Mouse (Mus musculus) right cerebral cortex, postnatal 36 days (tissue): Measurements from ENCODE around the gene Ddx31.

Experiments
- DNase-seq, 2 experiments: peaks; one replicate each; pipeline ENCODE4 v3.0.0; 2022; ENCODE audit warnings: low spot score in 2 of 2, mixed read lengths in 1 of 2

Ddx31 gene

GRCm38 (mm10) chr2:28840222-28840951 lies at the start of gene Ddx31, which contains the start of gene Gtf3c4:
Gene Ddx31, plus strand, starts transcription at chr2:28840406.
Gene Gtf3c4, minus strand, starts transcription at chr2:28840360.
- DNase-seq = peak; percentile 89 to 90

- DNase-seq = no peak
Measured at GRCm38 (mm10) chr2:28792931-28793610, 47.1 kb upstream of the Ddx31 start.

GRCm38 (mm10) chr2:28794623-28795022 lies 45.6 kb upstream of the Ddx31 start:
- no peak for DNase-seq

- no peak for DNase-seq
Measured at GRCm38 (mm10) chr2:28796298-28796697, 43.9 kb upstream of the Ddx31 start.

GRCm38 (mm10) chr2:28797490-28798106 lies 42.6 kb upstream of the Ddx31 start:
- no peak for DNase-seq

- no peak for DNase-seq
Measured at GRCm38 (mm10) chr2:28798390-28798789, 41.8 kb upstream of the Ddx31 start.

GRCm38 (mm10) chr2:28799575-28799974 lies 40.6 kb upstream of the Ddx31 start:
- no peak for DNase-seq

GRCm38 (mm10) chr2:28803406-28803805 lies 36.8 kb upstream of the Ddx31 start:
- peak in 1 of 2 experiments; percentile 19 for DNase-seq

- DNase-seq = no peak
Measured at GRCm38 (mm10) chr2:28808841-28809240, 31.4 kb upstream of the Ddx31 start.

GRCm38 (mm10) chr2:28810260-28811013 lies 29.8 kb upstream of the Ddx31 start:
- no peak for DNase-seq

GRCm38 (mm10) chr2:28818866-28819265 lies 21.3 kb upstream of the Ddx31 start:
- peak in 1 of 2 experiments; percentile 16 for DNase-seq

GRCm38 (mm10) chr2:28829265-28829664 lies 10.9 kb upstream of the Ddx31 start:
- DNase-seq = no peak

GRCm38 (mm10) chr2:28836181-28836940 lies 3.8 kb upstream of the Ddx31 start:
- no peak for DNase-seq

GRCm38 (mm10) chr2:28839501-28840221 lies 545 bp upstream of the Ddx31 start:
- peak in 1 of 2 experiments; percentile 4 for DNase-seq

- DNase-seq = no peak
Measured at GRCm38 (mm10) chr2:28842042-28842441, 1.8 kb downstream of the Ddx31 start.

- no peak for DNase-seq
Measured at GRCm38 (mm10) chr2:28848879-28849278, 8.7 kb downstream of the Ddx31 start.

GRCm38 (mm10) chr2:28852594-28852993 lies 12.4 kb downstream of the Ddx31 start:
- no peak for DNase-seq

GRCm38 (mm10) chr2:28855773-28856172 lies 15.6 kb downstream of the Ddx31 start:
- no peak for DNase-seq

- DNase-seq = no peak
Measured at GRCm38 (mm10) chr2:28859303-28859702, 19.1 kb downstream of the Ddx31 start.

- no peak for DNase-seq
Measured at GRCm38 (mm10) chr2:28860678-28861423, 20.6 kb downstream of the Ddx31 start.
